Mouse (Mus musculus): ENCODE results near the gene Lrrc71. TPM values are rescaled to one million over a fixed set of nuclear protein-coding genes. Genes with fewer than 3 reads are reported as not detected.

Lrrc71 gene
- total and polyA plus RNA-seq, 3 experiments: 0.14 to 0.17 TPM; not detected in 1

- no peaks in the 10 kb centered on the region for H3K9me3 ChIP-seq (replicated peaks; ENCODE audit: low read length)
- dilution Hi-C loops (cut with MboI; ENCODE audit: extremely low pct_ligation_motif_present, extremely low pct_unique_long_range_greater_than_20kb, low sequenced_read_pairs): no loop called here
- no peak overlapping the region for H3K9ac ChIP-seq (ENCODE audit: insufficient read depth, low read depth)
- in situ Hi-C loops (cut with MboI; ENCODE audit: low pct_ligation_motif_present, low pct_unique_long_range_greater_than_20kb, low sequenced_read_pairs): no loop called here
- peaks cover 0 to 10% of the 10 kb centered on the region in 2 experiments; a peak in 2 of 4 replicates for H3K4me1 ChIP-seq (ENCODE audit: control insufficient read depth in 1 of 2, insufficient read depth in 2 of 2)
- no peaks in the 10 kb centered on the region for H3K79me2 ChIP-seq (replicated peaks; ENCODE audit: control insufficient read depth, extremely low read depth, insufficient read depth, poor library complexity, severe bottlenecking)
- H3K27ac ChIP-seq (ENCODE audit: insufficient read depth, low read depth): no peak overlapping the region
- H3K4me3 ChIP-seq (replicated peaks in 1 of 3; ENCODE audit: low read depth in 2 of 3, low read length in 2 of 3, poor library complexity in 1 of 3): no peak overlapping the region
- no peak overlapping the region for H3K4me2 ChIP-seq (ENCODE audit: insufficient read depth, low read depth, poor library complexity, severe bottlenecking)
- no peaks in the 10 kb centered on the region for H3K36me3 ChIP-seq (replicated peaks in 1 of 2; ENCODE audit: control insufficient read depth in 1 of 2, insufficient read depth in 1 of 2, low read length in 1 of 2)
- peaks cover 93% of the 10 kb centered on the region for H3K27me3 ChIP-seq (replicated peaks)
- DNase-seq (ENCODE audit: extremely low read depth): no peak
- no peak for TF ChIP-seq SMC3 (IDR thresholded peaks at IDR 0.05; ENCODE audit: low read depth, low read length)
- no peak for TF ChIP-seq NRF1 (IDR thresholded peaks at IDR 0.05; ENCODE audit: low read depth, low read length)
- TF ChIP-seq ETS1 (conservative IDR thresholded peaks at IDR 0.05; ENCODE audit: low read depth, low read length): no peak
- no peak for TF ChIP-seq USF2 (conservative IDR thresholded peaks at IDR 0.05; ENCODE audit: low read depth, low read length)
- no peak for TF ChIP-seq ZC3H11A (IDR thresholded peaks at IDR 0.05; ENCODE audit: low read depth, low read length)
Measured at GRCm38 (mm10) chr3:87789248-87789647, 40.8 kb upstream of the Lrrc71 start.

- Histone ChIP-seq H3K27me3 (replicated peaks) (peaks cover 93% of the 10 kb centered on the region), H3K79me2 (replicated peaks; ENCODE audit: control insufficient read depth, extremely low read depth, insufficient read depth, poor library complexity, severe bottlenecking) (no peaks in the 10 kb centered on the region), H3K9ac (ENCODE audit: insufficient read depth, low read depth) (no peak overlapping the region), H3K4me2 (ENCODE audit: insufficient read depth, low read depth, poor library complexity, severe bottlenecking) (no peak overlapping the region), H3K27ac (ENCODE audit: insufficient read depth, low read depth) (no peak overlapping the region), H3K9me3 (replicated peaks; ENCODE audit: low read length) (no peaks in the 10 kb centered on the region), H3K4me1 (ENCODE audit: control insufficient read depth in 1 of 2, insufficient read depth in 2 of 2) (peaks cover 7 to 24% of the 10 kb centered on the region in 2 experiments), H3K4me3 (replicated peaks in 1 of 3; ENCODE audit: low read depth in 2 of 3, low read length in 2 of 3, poor library complexity in 1 of 3) (no peak overlapping the region), H3K36me3 (replicated peaks in 1 of 2; ENCODE audit: control insufficient read depth in 1 of 2, insufficient read depth in 1 of 2, low read length in 1 of 2) (no peaks in the 10 kb centered on the region)
- DNase-seq (ENCODE audit: extremely low read depth): no peak
- no peak for TF ChIP-seq USF2 (conservative IDR thresholded peaks at IDR 0.05; ENCODE audit: low read depth, low read length)
- TF ChIP-seq MAX (IDR thresholded peaks at IDR 0.05; ENCODE audit: low read length): no peak
- no peak for TF ChIP-seq CTCF (conservative IDR thresholded peaks at IDR 0.05 in 1 of 2, IDR thresholded peaks at IDR 0.05 in 1 of 2; ENCODE audit: low read depth in 2 of 2, low read length in 2 of 2)
- TF ChIP-seq RCOR1 (conservative IDR thresholded peaks at IDR 0.05; ENCODE audit: low read depth, low read length): no peak
- TF ChIP-seq E2F4 (IDR thresholded peaks at IDR 0.05; ENCODE audit: insufficient replicate concordance, low read depth, low read length): no peak
- no peak for TF ChIP-seq SIN3A (IDR thresholded peaks at IDR 0.05; ENCODE audit: low read length)
- TF ChIP-seq MXI1 (IDR thresholded peaks at IDR 0.05; ENCODE audit: low read depth, low read length): no peak
- TF ChIP-seq IRF4 (IDR thresholded peaks at IDR 0.05; ENCODE audit: low read depth, low read length): no peak
- TF ChIP-seq EP300 (IDR thresholded peaks at IDR 0.05; ENCODE audit: low read length): no peak
- no peak for TF ChIP-seq CHD1 (IDR thresholded peaks at IDR 0.05; ENCODE audit: low read depth, low read length)
- TF ChIP-seq PAX5 (IDR thresholded peaks at IDR 0.05; ENCODE audit: low read length): no peak
- no peak for TF ChIP-seq TBP (conservative IDR thresholded peaks at IDR 0.05; ENCODE audit: low read depth, low read length)
- TF ChIP-seq MAZ (IDR thresholded peaks at IDR 0.05; ENCODE audit: low read depth, low read length): no peak
- no peak for TF ChIP-seq UBTF (IDR thresholded peaks at IDR 0.05; ENCODE audit: low read depth, low read length)
- TF ChIP-seq NELFE (IDR thresholded peaks at IDR 0.05; ENCODE audit: low read depth, low read length): no peak
- in situ Hi-C loops (cut with MboI; ENCODE audit: low pct_ligation_motif_present, low pct_unique_long_range_greater_than_20kb, low sequenced_read_pairs) (no loop called here), dilution Hi-C loops (cut with MboI; ENCODE audit: extremely low pct_ligation_motif_present, extremely low pct_unique_long_range_greater_than_20kb, low sequenced_read_pairs) (no loop called here)
Measured at GRCm38 (mm10) chr3:87785626-87786214, 37.3 kb upstream of the Lrrc71 start.
